Mouse (Mus musculus): ENCODE results near the gene Irak3. TPM values are rescaled to one million over a fixed set of nuclear protein-coding genes. Genes with fewer than 3 reads are reported as not detected.

The Irak3 gene
- polyA plus RNA-seq, 1 experiment from 2014 or later = 1.1 TPM

GRCm38 (mm10) chr10:120204591-120205210 lies 2.8 kb upstream of the Irak3 start:
- DNase-seq (ENCODE audit: low spot score) = no peak

GRCm38 (mm10) chr10:120202467-120203250 lies 729 bp upstream of the Irak3 start:
- no peak for DNase-seq (ENCODE audit: low spot score)

- peak; percentile 34 for DNase-seq (ENCODE audit: low spot score)
Observed at GRCm38 (mm10) chr10:120201131-120201921, 604 bp downstream of the Irak3 start, which contains the start of gene Tmbim4. TSS of gene Tmbim4 (plus strand) at chr10:120201590.

GRCm38 (mm10) chr10:120197061-120197835 lies 4.7 kb downstream of the Irak3 start:
- DNase-seq (ENCODE audit: low spot score) = no peak

- peak; percentile 62 for DNase-seq (ENCODE audit: low spot score)
Observed at GRCm38 (mm10) chr10:120193255-120193654, 8.7 kb downstream of the Irak3 start.

GRCm38 (mm10) chr10:120192278-120192677 lies 9.7 kb downstream of the Irak3 start:
- DNase-seq (ENCODE audit: low spot score) = no peak

GRCm38 (mm10) chr10:120191165-120191564 lies 10.8 kb downstream of the Irak3 start:
- no peak for DNase-seq (ENCODE audit: low spot score)

- no peak for DNase-seq (ENCODE audit: low spot score)
Observed at GRCm38 (mm10) chr10:120189782-120190181, 12.1 kb downstream of the Irak3 start.

- no peak for DNase-seq (ENCODE audit: low spot score)
Observed at GRCm38 (mm10) chr10:120189276-120189675, 12.7 kb downstream of the Irak3 start.

- DNase-seq (ENCODE audit: low spot score) = no peak
Observed at GRCm38 (mm10) chr10:120188513-120188912, 13.4 kb downstream of the Irak3 start.

GRCm38 (mm10) chr10:120183342-120183741 lies 18.6 kb downstream of the Irak3 start:
- no peak for DNase-seq (ENCODE audit: low spot score)

- peak; percentile 5 for DNase-seq (ENCODE audit: low spot score)
Observed at GRCm38 (mm10) chr10:120182887-120183286, 19.0 kb downstream of the Irak3 start.

GRCm38 (mm10) chr10:120174192-120174705 lies 27.7 kb downstream of the Irak3 start:
- DNase-seq (ENCODE audit: low spot score) = no peak

- no peak for DNase-seq (ENCODE audit: low spot score)
Observed at GRCm38 (mm10) chr10:120171340-120171739, 30.6 kb downstream of the Irak3 start.

GRCm38 (mm10) chr10:120170277-120170676 lies 31.7 kb downstream of the Irak3 start:
- no peak for DNase-seq (ENCODE audit: low spot score)

GRCm38 (mm10) chr10:120169841-120170240 lies 32.1 kb downstream of the Irak3 start:
- no peak for DNase-seq (ENCODE audit: low spot score)

GRCm38 (mm10) chr10:120169064-120169463 lies 32.9 kb downstream of the Irak3 start:
- DNase-seq (ENCODE audit: low spot score) = no peak

GRCm38 (mm10) chr10:120168070-120168469 lies 33.9 kb downstream of the Irak3 start:
- no peak for DNase-seq (ENCODE audit: low spot score)

GRCm38 (mm10) chr10:120165793-120166503 lies 36.0 kb downstream of the Irak3 start:
- DNase-seq (ENCODE audit: low spot score) = no peak
